Mouse (Mus musculus) retina, adult 2 months (tissue): ENCODE results near the gene Twsg1.
A peak's percentile ranks its signal among the peaks of the same experiment; 100 is the strongest.
"Not testable (repeated sequence)": the region's sequence is repeated elsewhere in the genome, so short reads cannot be mapped to it uniquely, and the experiment has no call there.

Experiments
- DNase-seq: peaks from one replicate; pipeline ENCODE4 v3.0.0-alpha.2; 2012; ENCODE audit warnings: low read depth, low spot score

Gene Twsg1

GRCm38 (mm10) chr17:65950622-65951404 is at the start of gene Twsg1:
Twsg1 (minus strand) TSS chr17:65951226.
- peak; percentile 91 for DNase-seq

- no peak for DNase-seq
Measured at GRCm38 (mm10) chr17:65988151-65988820, 37.3 kb upstream of the Twsg1 start.

- not testable (repeated sequence) for DNase-seq
Measured at GRCm38 (mm10) chr17:65976720-65977119, 25.7 kb upstream of the Twsg1 start.

- DNase-seq = no peak
Measured at GRCm38 (mm10) chr17:65967751-65968150, 16.7 kb upstream of the Twsg1 start.

DNA sequence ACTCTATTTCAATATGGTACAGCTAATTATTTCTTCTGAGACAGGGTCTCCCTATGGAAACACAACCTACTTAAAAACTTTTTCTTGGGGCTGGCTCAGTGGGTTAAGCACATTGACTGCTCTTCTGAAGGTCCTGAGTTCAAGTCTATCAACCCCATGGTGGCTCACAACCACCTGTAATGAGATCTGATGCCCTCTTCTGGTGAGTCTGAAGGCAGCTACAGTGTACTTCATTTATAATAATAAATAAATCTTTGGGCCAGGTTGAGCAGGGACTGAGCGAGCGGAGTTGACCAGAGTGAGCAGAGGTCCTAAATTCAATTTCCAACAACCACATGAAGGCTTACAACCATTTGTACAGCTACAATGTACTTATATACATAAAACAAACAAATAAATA is 11.2 kb upstream of the Twsg1 start:
- DNase-seq = no peak

DNA sequence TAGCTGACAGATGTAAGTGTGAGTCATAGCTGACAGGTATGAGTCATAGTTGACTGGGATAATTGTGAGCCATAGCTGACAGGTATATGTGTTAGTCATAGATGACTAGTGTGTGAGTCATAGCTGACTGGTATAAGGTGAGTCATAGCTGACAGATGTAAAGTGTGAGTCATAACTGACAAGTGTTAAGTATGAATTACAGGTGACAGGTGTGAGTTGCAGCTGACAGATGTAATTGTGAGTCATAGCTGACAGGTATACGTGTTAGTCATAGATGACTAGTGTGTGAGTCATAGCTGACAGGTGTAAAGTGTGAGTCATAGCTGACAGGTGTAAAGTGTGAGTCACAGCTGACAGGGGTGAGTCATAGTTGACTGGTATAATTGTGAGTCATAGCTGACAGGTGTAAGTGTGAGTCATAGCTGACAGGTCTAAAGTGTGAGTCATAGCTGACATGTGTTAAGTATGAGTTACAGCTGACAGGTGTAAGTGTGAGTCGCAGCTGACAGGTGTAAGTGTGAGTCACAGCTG is 10.6 kb upstream of the Twsg1 start:
- no peak for DNase-seq

GRCm38 (mm10) chr17:65959011-65959410 is 8.0 kb upstream of the Twsg1 start:
- DNase-seq = no peak

DNA sequence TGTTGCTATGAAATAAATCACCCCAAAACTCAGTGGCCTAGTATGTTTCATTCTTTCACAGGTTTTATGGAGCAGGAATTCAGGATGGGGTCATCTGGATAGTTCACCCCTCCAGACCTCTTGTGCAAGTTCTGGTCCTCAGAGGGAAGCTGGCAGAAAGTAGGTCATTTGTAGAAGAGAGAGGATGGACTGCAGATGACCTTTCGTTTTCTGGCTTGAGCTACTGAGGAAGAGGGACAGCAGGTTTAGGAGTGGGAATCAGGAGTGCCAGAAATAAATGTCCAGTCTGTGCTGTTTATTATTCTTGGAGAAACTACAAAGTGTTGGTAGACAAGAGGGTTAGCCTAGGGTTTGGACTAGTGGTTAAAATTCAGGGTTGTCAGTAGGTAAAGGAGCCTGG is 7.3 kb upstream of the Twsg1 start:
- DNase-seq = no peak

DNA sequence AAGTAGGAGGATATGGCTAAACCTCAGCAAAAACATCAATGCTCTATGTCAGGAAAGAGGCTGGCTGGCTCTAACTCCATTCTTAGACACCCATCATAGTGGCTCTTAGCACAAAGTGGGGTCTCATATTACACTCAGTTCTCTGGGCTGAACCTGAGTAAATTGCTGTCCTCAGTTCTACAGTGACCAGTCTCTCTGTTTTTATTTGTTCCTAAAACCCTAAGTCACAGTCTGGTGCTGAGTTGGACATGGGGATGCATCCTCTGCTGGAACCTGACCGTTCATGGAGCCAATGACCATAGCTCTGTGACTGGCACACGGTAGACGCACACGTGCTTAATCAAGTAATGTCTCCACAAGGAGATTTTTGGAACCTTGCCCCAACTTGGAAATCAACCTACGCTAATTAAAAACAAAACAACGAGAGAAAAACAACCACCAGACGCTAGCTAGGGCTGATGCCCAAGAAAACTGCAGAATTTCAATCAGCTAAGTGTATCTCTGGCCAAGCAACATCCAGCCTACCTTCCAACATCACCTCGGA is 6.8 kb upstream of the Twsg1 start:
- no peak for DNase-seq

- no peak for DNase-seq
Measured at GRCm38 (mm10) chr17:65956993-65957781, 6.2 kb upstream of the Twsg1 start.

DNA sequence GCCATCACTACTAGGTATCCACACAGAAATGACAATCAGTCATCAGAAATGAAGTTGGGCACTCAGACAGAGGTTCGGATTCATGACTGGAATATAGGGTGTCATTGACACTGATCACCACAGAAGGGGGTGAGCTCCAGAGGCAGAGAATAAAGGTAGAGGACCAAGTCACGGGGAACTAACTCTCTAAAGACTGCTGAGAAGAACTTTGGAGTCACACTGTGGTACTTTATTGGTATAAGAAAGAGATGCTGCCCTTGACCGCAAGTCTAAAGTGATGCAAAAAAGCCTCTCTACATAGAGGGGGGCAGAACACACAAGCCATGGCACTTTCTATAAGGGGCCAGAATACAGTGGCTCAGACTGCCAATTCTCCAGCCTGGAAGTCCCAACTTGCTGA is 5.1 kb upstream of the Twsg1 start:
- no peak for DNase-seq

- DNase-seq = no peak
Measured at GRCm38 (mm10) chr17:65953959-65954358, 2.9 kb upstream of the Twsg1 start.

- DNase-seq = no peak
Measured at GRCm38 (mm10) chr17:65952083-65952482, 1.1 kb upstream of the Twsg1 start.

DNA sequence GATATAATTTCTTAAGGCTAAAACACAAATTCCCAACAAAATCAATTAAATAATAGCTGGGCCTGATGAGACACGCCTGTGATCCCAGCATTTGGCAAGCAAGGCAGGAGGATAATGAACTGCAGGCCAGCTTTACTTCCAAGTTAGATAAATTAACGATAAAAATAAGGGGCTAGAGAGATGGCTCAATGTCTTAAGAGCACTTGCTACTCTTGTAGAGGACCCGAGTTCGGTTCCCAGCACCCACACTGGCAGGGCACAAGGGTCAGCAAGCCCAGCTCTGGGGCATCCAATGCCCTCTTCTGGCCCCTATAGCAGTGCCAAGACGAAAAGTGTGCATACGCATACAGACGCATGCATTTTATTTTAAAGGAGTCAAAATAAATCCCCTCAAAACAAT is 843 bp downstream of the Twsg1 start:
- no peak for DNase-seq

GRCm38 (mm10) chr17:65947307-65947706 is 3.7 kb downstream of the Twsg1 start:
- DNase-seq = no peak

GRCm38 (mm10) chr17:65945420-65945819 is 5.6 kb downstream of the Twsg1 start:
- DNase-seq = no peak

GRCm38 (mm10) chr17:65942394-65942793 is 8.6 kb downstream of the Twsg1 start:
- DNase-seq = no peak

- no peak for DNase-seq
Measured at GRCm38 (mm10) chr17:65941275-65941674, 9.8 kb downstream of the Twsg1 start.

GRCm38 (mm10) chr17:65940221-65940620 is 10.8 kb downstream of the Twsg1 start:
- no peak for DNase-seq

- no peak for DNase-seq
Measured at GRCm38 (mm10) chr17:65939461-65940192, 11.4 kb downstream of the Twsg1 start.

DNA sequence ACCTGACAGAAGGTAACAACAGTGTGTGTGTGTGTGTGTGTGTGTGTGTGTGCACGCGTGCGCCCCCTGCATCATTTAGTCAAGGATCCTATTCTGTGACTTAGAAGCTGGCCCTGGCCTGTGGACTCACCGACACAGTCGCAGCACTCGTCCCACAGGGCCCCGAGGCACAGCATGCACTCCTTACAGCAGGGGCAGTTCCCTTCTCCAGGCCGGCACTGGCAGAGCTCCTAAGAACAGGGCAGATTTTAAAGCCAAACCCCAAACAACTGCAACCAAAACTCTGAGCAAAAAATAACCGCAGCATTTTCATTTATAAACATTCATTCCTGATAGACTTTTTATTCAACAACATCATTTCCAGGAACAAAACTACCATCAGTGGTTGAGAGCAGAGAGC is 13.4 kb downstream of the Twsg1 start:
- DNase-seq = no peak
